ENCODE assay signal across 8 mouse cellular contexts in genomic region chr16:13358741-13359140, GRCm38 (mm10).
A peak's percentile ranks its signal among the peaks of the same experiment; 100 is the strongest.
DNase-seq lines count a peak whose midpoint lies in the region; ATAC-seq and TF ChIP-seq lines count a peak whose summit lies in the region.

No protein-coding gene starts in this region.

- H3K27ac ChIP-seq in kidney, embryonic 15.5 days: peak overlapping the region; percentile 86
- H3K27ac ChIP-seq in embryonic facial prominence, embryonic 12.5 days: no peak overlapping the region
- H3K27ac ChIP-seq in heart, postnatal 0 days (ENCODE audit: low read depth): peak overlapping the region; percentile 77
- peak overlapping the region; percentile 82 for H3K27ac ChIP-seq in midbrain, embryonic 14.5 days (replicated peaks; ENCODE audit: low read depth, low read length)

- TF ChIP-seq CTCF in heart, postnatal 0 days (IDR thresholded peaks at IDR 0.05; ENCODE audit: low read depth): no peak

- ATAC-seq in kidney, embryonic 15.5 days (replicated peaks; ENCODE audit: low FRiP score): 0 out of 2 replicates have a peak, but pooled peaks have one; percentile 23
- ATAC-seq in embryonic facial prominence, embryonic 12.5 days (ENCODE audit: insufficient number of reproducible peaks, insufficient read depth, low FRiP score, low TSS enrichment): no peak
- ATAC-seq in heart, postnatal 0 days (ENCODE audit: insufficient read depth, low read depth): no peak
- no peak for ATAC-seq in midbrain, embryonic 14.5 days (ENCODE audit: low FRiP score, low TSS enrichment)
- no peak for ATAC-seq in activated CD4-positive, CD25-positive, alpha-beta regulatory T cell, adult 4 months
- ATAC-seq in granulocyte monocyte progenitor cell, adult 5-6 weeks (replicated peaks; ENCODE audit: poor library complexity, severe bottlenecking): no peak

- no peaks in the 10 kb centered on the region for H3K36me3 ChIP-seq in kidney, embryonic 15.5 days
- H3K36me3 ChIP-seq in embryonic facial prominence, embryonic 12.5 days: no peaks in the 10 kb centered on the region
- H3K36me3 ChIP-seq in heart, postnatal 0 days (replicated peaks; ENCODE audit: control insufficient read depth, insufficient read depth, low read length): no peaks in the 10 kb centered on the region
- no peaks in the 10 kb centered on the region for H3K36me3 ChIP-seq in midbrain, embryonic 14.5 days (ENCODE audit: control insufficient read depth, insufficient read depth, low read length)

- no peak for DNase-seq in kidney, adult 18-20 months
- no peak for DNase-seq in heart, postnatal 0 days (ENCODE audit: low spot score)
- DNase-seq in midbrain, embryonic 14.5 days: no peak
- no peak for DNase-seq in thymus, postnatal 36 days

- H3K4me1 ChIP-seq in kidney, embryonic 15.5 days: peaks cover 34% of the 10 kb centered on the region
- peaks cover 30% of the 10 kb centered on the region for H3K4me1 ChIP-seq in embryonic facial prominence, embryonic 12.5 days
- H3K4me1 ChIP-seq in heart, postnatal 0 days (ENCODE audit: control insufficient read depth, insufficient read depth): peaks cover 24% of the 10 kb centered on the region
- peaks cover 6% of the 10 kb centered on the region; the same call in 1 of the 2 replicates for H3K4me1 ChIP-seq in midbrain, embryonic 14.5 days (ENCODE audit: control insufficient read depth, insufficient read depth, low read length)

- no peaks in the 10 kb centered on the region for H3K9me3 ChIP-seq in kidney, embryonic 15.5 days (replicated peaks)
- no peaks in the 10 kb centered on the region for H3K9me3 ChIP-seq in embryonic facial prominence, embryonic 12.5 days
- H3K9me3 ChIP-seq in heart, postnatal 0 days (replicated peaks; ENCODE audit: control insufficient read depth, low read length): no peaks in the 10 kb centered on the region
- no peaks in the 10 kb centered on the region for H3K9me3 ChIP-seq in midbrain, embryonic 14.5 days (ENCODE audit: control insufficient read depth, low read length)

- H3K4me2 ChIP-seq in kidney, embryonic 15.5 days: peak overlapping the region; percentile 57
- H3K4me2 ChIP-seq in embryonic facial prominence, embryonic 12.5 days (replicated peaks): no peak overlapping the region
- H3K4me2 ChIP-seq in heart, postnatal 0 days (ENCODE audit: low read depth, low read length): peak overlapping the region; percentile 57
- H3K4me2 ChIP-seq in midbrain, embryonic 14.5 days (ENCODE audit: low read length): peak overlapping the region; percentile 58

- peak overlapping the region; percentile 26; the same call in 1 of the 2 replicates for H3K4me3 ChIP-seq in kidney, embryonic 15.5 days (replicated peaks)
- H3K4me3 ChIP-seq in embryonic facial prominence, embryonic 12.5 days: no peak overlapping the region
- peak overlapping the region; percentile 35 for H3K4me3 ChIP-seq in heart, postnatal 0 days (ENCODE audit: low read depth, low read length)
- H3K4me3 ChIP-seq in midbrain, embryonic 14.5 days (replicated peaks; ENCODE audit: low read depth, low read length): peak overlapping the region; percentile 30

- H3K27me3 ChIP-seq in kidney, embryonic 15.5 days: no peaks in the 10 kb centered on the region
- no peaks in the 10 kb centered on the region for H3K27me3 ChIP-seq in embryonic facial prominence, embryonic 12.5 days
- H3K27me3 ChIP-seq in heart, postnatal 0 days (ENCODE audit: control insufficient read depth, insufficient read depth, low read length): no peaks in the 10 kb centered on the region
- H3K27me3 ChIP-seq in midbrain, embryonic 14.5 days (ENCODE audit: control insufficient read depth, insufficient read depth, low read length): no peaks in the 10 kb centered on the region

- no peak for TF ChIP-seq EP300 in heart, postnatal 0 days (IDR thresholded peaks at IDR 0.05; ENCODE audit: low read depth)

- H3K9ac ChIP-seq in kidney, embryonic 15.5 days: no peak overlapping the region
- H3K9ac ChIP-seq in embryonic facial prominence, embryonic 12.5 days: 0 out of 2 replicates have a peak overlapping the region, but pooled peaks have one; percentile 4
- peak overlapping the region; percentile 32; the same call in 1 of the 2 replicates for H3K9ac ChIP-seq in heart, postnatal 0 days (replicated peaks; ENCODE audit: low read depth, low read length)
- peak overlapping the region; percentile 34 for H3K9ac ChIP-seq in midbrain, embryonic 14.5 days (replicated peaks; ENCODE audit: low read length)
